Mouse (Mus musculus) stomach, postnatal 0 days (tissue): ENCODE measurements at regions not wholly inside any gene's neighbourhood (a gene's known extent, or its start where the extent isn't known, plus 50 kb on each side); places are given as distances from the start of the nearest gene placed in this dataset.

Source experiments
- CTCF ChIP-seq: IDR thresholded peaks from 2 replicates; pipeline ENCODE4 v1.5.1; 2016; ENCODE audit warnings: antibody characterized with exemption, low read depth, mild to moderate bottlenecking, moderate library complexity
- EP300 ChIP-seq: optimal IDR thresholded peaks from 2 replicates; pipeline ENCODE3; 2016; ENCODE audit warnings: antibody characterized with exemption

DNA sequence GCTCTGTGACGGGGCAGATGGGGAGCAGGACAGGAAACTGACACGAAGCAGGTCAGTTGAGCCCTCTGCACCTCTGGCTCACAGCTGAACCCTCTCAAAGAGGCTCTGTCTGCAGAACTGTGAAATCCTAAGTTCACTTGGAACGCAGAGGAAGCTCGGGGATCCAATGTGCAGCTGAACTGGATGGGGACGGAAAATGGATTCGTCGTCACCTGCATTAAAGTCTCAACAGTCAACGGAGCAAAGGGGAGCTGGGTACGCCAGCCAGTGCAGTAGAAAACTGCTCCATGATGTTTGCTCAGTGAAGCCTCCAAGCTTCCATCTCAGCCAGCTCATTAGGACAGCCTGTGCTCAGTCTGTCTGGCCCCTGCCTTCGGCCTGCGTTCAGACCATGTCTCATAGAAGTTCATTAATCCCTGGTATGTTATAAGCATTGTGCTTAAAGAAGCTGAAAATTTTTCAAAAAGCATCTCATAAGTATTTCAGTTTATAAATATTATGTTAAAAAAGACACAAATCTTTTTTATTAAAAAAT is 199.3 kb upstream of the Pabpc6 start:
- TF ChIP-seq CTCF (no peak), EP300 (no peak)
